Mouse (Mus musculus): ENCODE measurements around the gene Sept6. TPM values are rescaled to one million over a fixed set of nuclear protein-coding genes. Genes with fewer than 3 reads are reported as not detected.

The Sept6 gene
- polyA plus RNA-seq, 1 experiment from 2014 or later: 18.6 TPM

- WGBS: 67% methylated on average over 3 of the region's 3 CpGs
- Histone ChIP-seq H3K9me3 (ENCODE audit: low read depth, low read length) (no peaks in the 10 kb centered on the region), H3K9ac (no peak overlapping the region), H3K27me3 (ENCODE audit: insufficient read depth, low read length) (no peaks in the 10 kb centered on the region), H3K4me1 (ENCODE audit: insufficient read depth) (no peaks in the 10 kb centered on the region), H3K4me2 (no peak overlapping the region), H3K36me3 (ENCODE audit: insufficient read depth) (no peaks in the 10 kb centered on the region), H3K27ac (ENCODE audit: low read depth) (no peak overlapping the region), H3K4me3 (ENCODE audit: low read depth, low read length) (no peak overlapping the region)
- ATAC-seq (ENCODE audit: insufficient read depth) (no peak), DNase-seq (no peak)
- TF ChIP-seq CTCF (IDR thresholded peaks at IDR 0.05; ENCODE audit: low read depth): no peak
Observed at GRCm38 (mm10) chrX:36870372-36870771, 121.2 kb downstream of the Sept6 start.

- H3K36me3 ChIP-seq (ENCODE audit: insufficient read depth): no peaks in the 10 kb centered on the region
- no peaks in the 10 kb centered on the region for H3K9me3 ChIP-seq (ENCODE audit: low read depth, low read length)
- H3K27me3 ChIP-seq (ENCODE audit: insufficient read depth, low read length): no peaks in the 10 kb centered on the region
- ATAC-seq (ENCODE audit: insufficient read depth) (0 out of 2 replicates have a peak, but pooled peaks have one; percentile 8), DNase-seq (no peak)
- peak overlapping the region; percentile 41 for H3K4me3 ChIP-seq (ENCODE audit: low read depth, low read length)
- no peak overlapping the region for H3K27ac ChIP-seq (ENCODE audit: low read depth)
- no peak for TF ChIP-seq CTCF (IDR thresholded peaks at IDR 0.05; ENCODE audit: low read depth)
- peak overlapping the region; percentile 48 for H3K4me2 ChIP-seq
- no peak overlapping the region for H3K9ac ChIP-seq
- no peaks in the 10 kb centered on the region for H3K4me1 ChIP-seq (ENCODE audit: insufficient read depth)
- WGBS: 43% methylated on average over 8 of the region's 8 CpGs
Observed at GRCm38 (mm10) chrX:36864609-36865328, 126.8 kb downstream of the Sept6 start.

- Histone ChIP-seq H3K4me2 (peak overlapping the region; percentile 61), H3K27ac (ENCODE audit: low read depth) (0 out of 2 replicates have a peak overlapping the region, but pooled peaks have one; percentile 33), H3K9ac (peak overlapping the region; percentile 51), H3K4me3 (ENCODE audit: low read depth, low read length) (peak overlapping the region; percentile 41), H3K27me3 (ENCODE audit: insufficient read depth, low read length) (no peaks in the 10 kb centered on the region), H3K36me3 (ENCODE audit: insufficient read depth) (no peaks in the 10 kb centered on the region), H3K9me3 (ENCODE audit: low read depth, low read length) (no peaks in the 10 kb centered on the region), H3K4me1 (ENCODE audit: insufficient read depth) (no peaks in the 10 kb centered on the region)
- WGBS: 8% methylated on average over 34 of the region's 44 CpGs
- peak; percentile 86 for DNase-seq
- TF ChIP-seq CTCF (IDR thresholded peaks at IDR 0.05; ENCODE audit: low read depth): no peak
- ATAC-seq (ENCODE audit: insufficient read depth): peak; percentile 90
Observed at GRCm38 (mm10) chrX:36863766-36864608, 127.6 kb downstream of the Sept6 start.

Other genes starting within 250 kb of the Sept6 start
- gene Slc25a43, start 248.1 kb downstream of the Sept6 start, polyA plus RNA-seq (2014; fragmentation: Nextera tagmentation; extraction: Ambion mirVana): 0.92 and 1.5 TPM in 2 replicates
- 690 and 709 TPM in 2 replicates for gene Slc25a5, start 196.1 kb downstream of the Sept6 start, polyA plus RNA-seq (2014; fragmentation: Nextera tagmentation; extraction: Ambion mirVana)
- gene Ube2a, start 117.9 kb downstream of the Sept6 start, polyA plus RNA-seq (2014; fragmentation: Nextera tagmentation; extraction: Ambion mirVana): 134 and 140 TPM in 2 replicates
- gene C330007P06Rik, start 117.7 kb downstream of the Sept6 start, polyA plus RNA-seq (2014; fragmentation: Nextera tagmentation; extraction: Ambion mirVana): 37.9 and 39.2 TPM in 2 replicates
- 2.8 and 2.9 TPM in 2 replicates for gene Nkrf, start 88.9 kb downstream of the Sept6 start, polyA plus RNA-seq (2014; fragmentation: Nextera tagmentation; extraction: Ambion mirVana)
- gene Sowahd, start 57.1 kb upstream of the Sept6 start, polyA plus RNA-seq (2014; fragmentation: Nextera tagmentation; extraction: Ambion mirVana): 0.18 TPM in 1 of 2 replicates, not detected in the other
- 600 and 683 TPM in 2 replicates for gene Rpl39, start 93.6 kb upstream of the Sept6 start, polyA plus RNA-seq (2014; fragmentation: Nextera tagmentation; extraction: Ambion mirVana)
- gene Upf3b, start 118.5 kb upstream of the Sept6 start, polyA plus RNA-seq (2014; fragmentation: Nextera tagmentation; extraction: Ambion mirVana): 19.0 and 19.3 TPM in 2 replicates
- gene Nkap, start 135.0 kb upstream of the Sept6 start, polyA plus RNA-seq (2014; fragmentation: Nextera tagmentation; extraction: Ambion mirVana): 13.6 and 15.9 TPM in 2 replicates
- gene Akap14, start 177.0 kb upstream of the Sept6 start, polyA plus RNA-seq (2014; fragmentation: Nextera tagmentation; extraction: Ambion mirVana): 0.09 TPM in 1 of 2 replicates, not detected in the other
- gene Ndufa1, start 199.4 kb upstream of the Sept6 start, polyA plus RNA-seq (2014; fragmentation: Nextera tagmentation; extraction: Ambion mirVana): 387 and 422 TPM in 2 replicates
- 9.2 and 11.0 TPM in 2 replicates for gene Rnf113a1, start 199.5 kb upstream of the Sept6 start, polyA plus RNA-seq (2014; fragmentation: Nextera tagmentation; extraction: Ambion mirVana)
- gene Gm9, start 219.2 kb upstream of the Sept6 start, polyA plus RNA-seq (2014; fragmentation: Nextera tagmentation; extraction: Ambion mirVana): not detected in 2 replicates
- gene Rhox1, start 230.5 kb upstream of the Sept6 start, polyA plus RNA-seq (2014; fragmentation: Nextera tagmentation; extraction: Ambion mirVana): not detected in 2 replicates